Mouse (Mus musculus) intestine, postnatal 0 days (tissue): ENCODE data around the gene Sh3gl3. TPM values are rescaled to one million over a fixed set of nuclear protein-coding genes. Genes with fewer than 3 reads are reported as not detected.
A peak's percentile ranks its signal among the peaks of the same experiment; 100 is the strongest.

ENCODE experiments used
- ATAC-seq: fragments of 200-750 bp; cut with Nextera tagmentation; 2 replicates; pipeline ENCODE4 v1.8.0; 2017; ENCODE audit warnings: mild to moderate bottlenecking, moderate TSS enrichment, moderate library complexity
- H3K27ac ChIP-seq: fragments of 300-500 bp; sonication (generic); 2 replicates; pipeline ENCODE4 v1.5.1; 2014; ENCODE audit warnings: mild to moderate bottlenecking, low read depth, low read length, moderate library complexity
- H3K27me3 ChIP-seq: fragments of 300-500 bp; sonication (generic); replicated peaks from 2 replicates; pipeline ENCODE4 v1.6.1; 2014; ENCODE audit warnings: low read length, mixed read lengths; ENCODE audit not compliant: control insufficient read depth, insufficient read depth
- H3K36me3 ChIP-seq: fragments of 300-500 bp; sonication (generic); 2 replicates; pipeline ENCODE4 v1.6.1; 2014; ENCODE audit warnings: mild to moderate bottlenecking, moderate library complexity; ENCODE audit not compliant: control insufficient read depth, insufficient read depth
- H3K4me1 ChIP-seq: fragments of 300-500 bp; sonication (generic); replicated peaks from 2 replicates; pipeline ENCODE4 v1.6.1; 2014; ENCODE audit warnings: antibody characterized with exemption, low read length, mixed read lengths; ENCODE audit not compliant: control insufficient read depth, insufficient read depth
- H3K4me2 ChIP-seq: fragments of 300-500 bp; sonication (generic); replicated peaks from 2 replicates; pipeline ENCODE4 v1.6.1; 2014; ENCODE audit warnings: low read depth, mild to moderate bottlenecking, moderate library complexity
- H3K4me3 ChIP-seq: fragments of 300-500 bp; sonication (generic); 2 replicates; pipeline ENCODE4 v1.5.1; 2014; ENCODE audit warnings: low read depth, low read length
- H3K9ac ChIP-seq: fragments of 300-500 bp; sonication (generic); 2 replicates; pipeline ENCODE4 v1.6.1; 2014; ENCODE audit warnings: mild to moderate bottlenecking, low read depth, low read length
- H3K9me3 ChIP-seq: fragments of 300-500 bp; sonication (generic); 2 replicates; pipeline ENCODE4 v1.6.1; 2016; ENCODE audit warnings: mixed run types; ENCODE audit not compliant: control insufficient read depth
- CTCF ChIP-seq: sonication (generic); IDR thresholded peaks from 2 replicates; pipeline ENCODE4 v1.5.1; 2016; ENCODE audit warnings: low read depth, mild to moderate bottlenecking, control low read depth, antibody characterized with exemption, moderate library complexity
- WGBS: fragments of 180-500 bp; shearing (Covaris S2); extraction: QIAGEN DNeasy Blood & Tissue Kit; methylation state at CpG from one replicate; pipeline ENCODE4 v1.1.7; 2014; 5-methylcytosine and 5-hydroxymethylcytosine counted together
- polyA plus RNA-seq: library from polyadenylated mRNA; unstranded; fragments of >200 nt; fragmentation: Nextera tagmentation; extraction: Ambion mirVana; gene quantifications from 2 replicates; pipeline ENCODE4 v1.2.1, GENCODE M21; 2015

The Sh3gl3 gene
- polyA plus RNA-seq, 1 experiment from 2014 or later: 8.7 TPM

GRCm38 (mm10) chr7:82204014-82204784 lies 30.6 kb downstream of the Sh3gl3 start:
- no peak for ATAC-seq
- no peak overlapping the region; the same call in 1 of the 2 replicates for H3K4me2 ChIP-seq
- no peaks in the 10 kb centered on the region for H3K9me3 ChIP-seq
- WGBS: 42% methylated on average over 12 of the region's 12 CpGs
- H3K27ac ChIP-seq: no peak overlapping the region
- H3K36me3 ChIP-seq: no peaks in the 10 kb centered on the region
- H3K4me1 ChIP-seq: no peaks in the 10 kb centered on the region
- TF ChIP-seq CTCF: no peak
- no peaks in the 10 kb centered on the region for H3K27me3 ChIP-seq
- no peak overlapping the region for H3K9ac ChIP-seq
- no peak overlapping the region for H3K4me3 ChIP-seq

GRCm38 (mm10) chr7:82204975-82205374 lies 31.3 kb downstream of the Sh3gl3 start:
- Histone ChIP-seq H3K4me1 (no peaks in the 10 kb centered on the region), H3K4me3 (no peak overlapping the region), H3K9me3 (no peaks in the 10 kb centered on the region), H3K9ac (no peak overlapping the region), H3K27ac (no peak overlapping the region), H3K36me3 (no peaks in the 10 kb centered on the region), H3K4me2 (no peak overlapping the region), H3K27me3 (no peaks in the 10 kb centered on the region)
- no peak for TF ChIP-seq CTCF
- 67% methylated on average over 3 of the region's 3 CpGs for WGBS
- ATAC-seq: no peak

GRCm38 (mm10) chr7:82206787-82207186 lies 33.1 kb downstream of the Sh3gl3 start:
- no peak for TF ChIP-seq CTCF
- H3K9ac ChIP-seq: no peak overlapping the region
- no peak overlapping the region for H3K4me2 ChIP-seq
- 89% methylated on average over 8 of the region's 8 CpGs for WGBS
- no peaks in the 10 kb centered on the region for H3K36me3 ChIP-seq
- no peak for ATAC-seq
- no peaks in the 10 kb centered on the region for H3K4me1 ChIP-seq
- no peak overlapping the region for H3K27ac ChIP-seq
- H3K4me3 ChIP-seq: no peak overlapping the region
- H3K9me3 ChIP-seq: no peaks in the 10 kb centered on the region
- no peaks in the 10 kb centered on the region for H3K27me3 ChIP-seq

- Histone ChIP-seq H3K4me3 (no peak overlapping the region), H3K27me3 (no peaks in the 10 kb centered on the region), H3K36me3 (no peaks in the 10 kb centered on the region), H3K4me2 (no peak overlapping the region), H3K9me3 (no peaks in the 10 kb centered on the region), H3K4me1 (no peaks in the 10 kb centered on the region), H3K27ac (no peak overlapping the region), H3K9ac (no peak overlapping the region)
- WGBS: 87% methylated on average over 9 of the region's 9 CpGs
- no peak for ATAC-seq
- TF ChIP-seq CTCF: no peak
Measured at GRCm38 (mm10) chr7:82221380-82221933, 47.8 kb downstream of the Sh3gl3 start.

DNA sequence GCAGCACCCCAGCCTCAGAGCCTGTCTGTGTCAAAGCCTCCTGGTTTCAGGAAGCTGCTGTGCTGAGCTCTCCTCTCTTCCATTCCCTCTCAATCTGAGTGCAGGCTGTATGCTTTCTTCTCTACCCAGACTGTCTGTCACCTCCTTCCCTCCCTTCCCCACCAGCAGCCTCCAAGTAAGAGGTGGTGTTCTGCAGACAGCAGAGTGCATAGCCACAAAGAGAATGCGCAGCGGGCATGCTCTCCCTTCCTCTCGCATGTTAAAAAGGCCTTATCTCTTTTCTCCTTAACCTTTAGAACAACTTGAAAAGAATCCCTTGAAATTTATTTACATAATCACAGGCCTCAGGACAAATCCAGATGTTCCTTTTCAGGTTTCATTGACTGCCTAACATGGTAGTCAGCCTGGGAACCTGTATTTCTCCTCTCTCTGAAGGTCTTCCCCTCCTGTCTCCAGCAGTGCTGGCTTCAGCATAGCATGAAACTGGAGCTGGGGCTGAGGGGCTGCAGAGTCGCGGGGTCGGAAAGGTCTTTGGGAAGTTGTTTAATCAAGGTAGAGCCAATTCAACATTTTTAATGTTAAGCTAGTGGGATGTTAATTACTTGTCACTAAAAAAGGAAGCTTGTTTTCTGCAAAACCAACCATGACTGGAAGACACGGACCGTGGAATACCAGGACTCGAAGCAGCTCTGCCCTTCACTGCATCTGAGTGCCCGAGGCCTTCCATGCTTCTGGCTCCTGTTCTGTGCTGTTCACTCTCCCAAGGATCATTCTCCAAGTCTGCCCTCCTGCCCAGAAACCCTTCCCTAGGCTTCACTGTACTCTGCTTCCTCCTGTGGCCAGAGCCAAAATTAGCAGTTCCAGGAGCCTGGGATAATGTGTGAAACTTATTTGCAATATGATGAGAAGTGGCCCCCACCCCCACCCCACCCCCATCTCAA lies 50.5 kb downstream of the Sh3gl3 start:
- Histone ChIP-seq H3K9ac (no peak overlapping the region), H3K4me3 (no peak overlapping the region), H3K27me3 (no peaks in the 10 kb centered on the region), H3K36me3 (no peaks in the 10 kb centered on the region), H3K4me1 (no peaks in the 10 kb centered on the region), H3K9me3 (no peaks in the 10 kb centered on the region), H3K27ac (no peak overlapping the region), H3K4me2 (no peak overlapping the region)
- TF ChIP-seq CTCF: peak; percentile 8; the same call in 1 of the 2 replicates
- 40% methylated on average over 10 of the region's 10 CpGs for WGBS
- no peak for ATAC-seq

DNA sequence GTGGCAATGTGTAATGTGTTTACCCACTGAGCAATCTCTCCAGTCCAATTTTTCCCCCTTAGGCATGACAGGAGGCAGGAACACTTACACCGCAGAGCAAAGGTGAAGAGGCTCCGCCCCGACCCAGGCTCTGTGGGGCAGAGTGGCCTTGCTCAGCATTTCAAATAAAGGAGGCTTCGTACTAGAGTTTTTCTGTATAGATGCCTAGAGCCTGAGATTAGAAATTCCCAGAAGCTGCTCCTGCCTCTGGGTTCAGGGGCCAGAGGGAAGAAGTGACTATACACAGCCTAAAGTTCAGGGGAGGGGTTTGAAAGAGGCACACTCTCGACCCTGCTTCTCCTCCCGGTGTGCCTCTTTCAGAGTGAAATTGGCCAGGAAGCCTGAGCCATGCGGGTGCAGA lies 59.6 kb downstream of the Sh3gl3 start:
- no peak for TF ChIP-seq CTCF
- H3K36me3 ChIP-seq: no peaks in the 10 kb centered on the region
- no peak overlapping the region for H3K27ac ChIP-seq
- H3K4me3 ChIP-seq: no peak overlapping the region
- H3K27me3 ChIP-seq: no peaks in the 10 kb centered on the region
- no peak for ATAC-seq
- H3K4me1 ChIP-seq: no peaks in the 10 kb centered on the region
- 81% methylated on average over 7 of the region's 7 CpGs for WGBS
- no peak overlapping the region for H3K4me2 ChIP-seq
- H3K9ac ChIP-seq: no peak overlapping the region
- no peaks in the 10 kb centered on the region for H3K9me3 ChIP-seq
